Mouse (Mus musculus) testis, adult 2 months (tissue): Measurements from ENCODE around the gene Phf12.

ENCODE experiments used
- CTCF ChIP-seq: fragments of 200-500 bp; IDR thresholded peaks from 2 replicates; pipeline ENCODE4 v1.5.1; 2012; ENCODE audit warnings: low read depth, mild to moderate bottlenecking, inconsistent platforms, low read length, moderate library complexity; ENCODE audit not compliant: control insufficient read depth, insufficient read depth, insufficient replicate concordance
- POLR2A ChIP-seq: fragments of 200-500 bp; IDR thresholded peaks from 2 replicates; pipeline ENCODE4 v1.6.1; 2012; ENCODE audit warnings: low read depth, mild to moderate bottlenecking, inconsistent platforms, low read length, moderate library complexity; ENCODE audit not compliant: control insufficient read depth

DNA sequence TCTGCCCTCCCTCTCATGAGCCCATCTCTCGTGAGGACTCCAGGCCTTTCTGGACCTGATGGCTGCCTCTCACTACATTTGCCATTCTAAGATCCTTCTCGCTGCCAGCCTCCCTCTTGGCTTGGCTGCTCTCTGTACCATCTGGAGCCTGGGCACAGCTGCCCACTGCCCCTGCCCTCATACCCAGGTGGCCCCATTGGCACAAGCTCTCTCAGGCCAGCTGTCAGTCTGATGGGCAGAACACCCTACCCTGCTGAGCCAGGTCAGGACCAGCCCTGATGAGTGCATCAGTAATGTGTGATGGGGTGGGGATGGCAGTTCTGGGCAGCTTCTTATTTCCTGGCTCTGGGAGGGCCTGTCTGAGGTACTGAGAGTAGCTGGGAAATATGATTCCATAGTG is 24.3 kb upstream of the Phf12 start:
- no peak for TF ChIP-seq CTCF
- TF ChIP-seq POLR2A: no peak
